Comparison of ENCODE assay signal across 10 mouse cellular contexts in the genomic region with DNA sequence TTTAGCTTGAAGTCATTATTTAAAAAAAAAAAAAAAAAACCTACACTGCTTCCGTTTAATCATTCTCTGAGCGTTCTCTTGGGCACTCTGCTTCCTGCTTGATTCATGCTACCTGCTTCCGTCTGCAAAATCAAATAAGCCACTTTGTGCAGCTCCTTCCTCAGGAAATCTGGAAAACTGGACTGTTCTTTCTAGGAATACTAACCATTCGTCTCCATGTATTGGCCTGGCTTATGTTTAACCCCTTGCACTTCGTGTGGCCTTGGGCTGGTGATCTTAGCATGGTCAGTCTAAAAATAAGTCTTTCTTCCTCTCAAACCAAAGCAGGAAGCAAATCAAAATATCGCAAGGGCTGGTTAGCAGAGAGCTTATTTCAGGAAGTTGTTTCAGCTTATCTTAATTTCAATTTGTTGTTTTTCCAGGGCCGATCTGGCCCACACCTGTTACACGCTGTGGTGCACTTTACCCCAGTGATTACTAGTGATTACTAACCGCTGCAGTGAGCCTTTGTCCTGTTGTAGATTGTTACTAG.
DNase-seq lines count a peak whose midpoint lies in the region.
"Had no signal": no experiment of that assay in that cellular context is flagged by ENCODE, and none has a peak within 500 bp of the region (broad histone marks: within the 10 kb centered on the region; RNA-seq: fewer than 3 reads in every experiment).

No protein-coding gene starts in this region.

- H3K4me3 ChIP-seq in heart, embryonic 10.5 days: no peak overlapping the region
- H3K4me3 ChIP-seq in macrophage (ENCODE audit: inconsistent target): no peak overlapping the region; the same call in 1 of the 2 replicates
- H3K4me3 ChIP-seq: erythroblast, embryonic 14.5 days; neural tube, embryonic 12.5 days had no signal

- H3K36me3 ChIP-seq in heart, embryonic 10.5 days: no peaks in the 10 kb centered on the region
- no peaks in the 10 kb centered on the region for H3K36me3 ChIP-seq in macrophage (ENCODE audit: inconsistent target)
- H3K36me3 ChIP-seq: neural tube, embryonic 12.5 days had no signal

- no peaks in the 10 kb centered on the region for H3K79me2 ChIP-seq in macrophage (ENCODE audit: inconsistent target)

- H3K27me3 ChIP-seq in heart, embryonic 10.5 days (ENCODE audit: insufficient read depth, poor library complexity, severe bottlenecking): no peaks in the 10 kb centered on the region
- H3K27me3 ChIP-seq: neural tube, embryonic 12.5 days had no signal

- intact Hi-C loops in heart, postnatal 36 days (cut with DNase I): loop anchor here (10.0 kb wide), 2 partner anchors 71 to 149 kb away; partner anchors contain the start of gene Lcorl

- no peaks in the 10 kb centered on the region for H3K9me3 ChIP-seq in heart, embryonic 10.5 days
- H3K9me3 ChIP-seq: neural tube, embryonic 12.5 days had no signal

- 52% methylated on average over 9 of the region's 9 CpGs for WGBS in heart, embryonic 10.5 days
- 4% methylated on average over 9 of the region's 9 CpGs for WGBS in macrophage (ENCODE audit: missing documents)

- DNase-seq in heart, adult 8-10 months (ENCODE audit: low spot score): peak; percentile 33
- no peak for DNase-seq in heart, embryonic 10.5 days (ENCODE audit: low spot score)
- DNase-seq in CD4-positive, CD25-positive, alpha-beta regulatory T cell, adult 2 months (ENCODE audit: low read depth, low spot score): peak; percentile 8
- DNase-seq in heart, postnatal 36 days: peak; percentile 6 to 10
- DNase-seq in neural tube, embryonic 10.5 days (ENCODE audit: extremely low spot score, low spot score): no peak
- DNase-seq in gastrocnemius, adult 18-20 months (ENCODE audit: low spot score): no peak
- DNase-seq in left cerebral cortex, adult 11 months (ENCODE audit: low spot score): no peak

- no peak overlapping the region for H3K27ac ChIP-seq in heart, embryonic 10.5 days
- H3K27ac ChIP-seq in macrophage: peak overlapping the region; percentile 62
- H3K27ac ChIP-seq: neural tube, embryonic 12.5 days had no signal

- no peaks in the 10 kb centered on the region for H3K4me1 ChIP-seq in heart, embryonic 10.5 days
- H3K4me1 ChIP-seq: neural tube, embryonic 12.5 days had no signal

Comparison
In these comparisons a context has a peak if more than half of its experiments do, and no peak if none do; other contexts are left out.
1. DNase-seq: peak in heart, adult 8-10 months (single experiment), CD4-positive, CD25-positive, alpha-beta regulatory T cell, adult 2 months (single experiment) and heart, postnatal 36 days (2 of 2); none in heart, embryonic 10.5 days (single experiment), neural tube, embryonic 10.5 days (single experiment), gastrocnemius, adult 18-20 months (single experiment) and left cerebral cortex, adult 11 months (single experiment).